Mouse (Mus musculus): ENCODE results near the gene Spef1. TPM values are rescaled to one million over a fixed set of nuclear protein-coding genes. Genes with fewer than 3 reads are reported as not detected.

Spef1 gene
- polyA plus RNA-seq, 1 experiment from 2014 or later: 9.4 TPM

DNA sequence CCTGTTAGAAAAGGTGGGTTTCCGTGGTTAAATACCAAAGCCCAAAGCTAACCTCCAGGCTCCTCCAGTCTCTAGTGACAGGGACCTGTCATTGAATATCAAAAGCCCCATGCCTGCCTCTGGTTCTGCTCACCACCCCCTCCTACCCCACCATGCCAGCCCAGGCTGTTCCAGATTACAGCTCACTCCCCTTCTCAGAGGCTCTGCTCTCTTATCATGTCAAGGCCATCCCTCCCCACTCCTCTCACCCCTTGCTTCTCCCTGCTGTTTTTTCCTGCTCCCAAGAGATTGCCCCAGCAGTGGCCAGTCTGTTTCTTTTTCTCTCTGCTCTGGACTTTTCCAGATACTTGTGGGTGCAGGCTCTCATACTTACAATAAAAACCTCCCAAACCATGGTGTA is 36.5 kb upstream of the Spef1 start:
- no peak overlapping the region for H3K4me3 ChIP-seq (ENCODE audit: low read depth, low read length)
- H3K9me3 ChIP-seq (ENCODE audit: control insufficient read depth, low read length): no peaks in the 10 kb centered on the region
- no peak overlapping the region for H3K4me2 ChIP-seq (replicated peaks; ENCODE audit: low read depth, low read length)
- WGBS: 82% methylated on average over 1 of the region's 1 CpGs
- no peak overlapping the region for H3K9ac ChIP-seq (ENCODE audit: low read depth, low read length)
- no peak overlapping the region for H3K27ac ChIP-seq (ENCODE audit: low read depth, low read length)
- 0 out of 2 replicates have a peak, but pooled peaks cover 2% of the 10 kb centered on the region for H3K36me3 ChIP-seq (ENCODE audit: control insufficient read depth, insufficient read depth, low read length)
- H3K4me1 ChIP-seq (replicated peaks; ENCODE audit: control insufficient read depth, insufficient read depth, low read length): no peaks in the 10 kb centered on the region
- ATAC-seq (ENCODE audit: low FRiP score): no peak
- DNase-seq (ENCODE audit: low spot score): no peak
- no peaks in the 10 kb centered on the region for H3K27me3 ChIP-seq (ENCODE audit: control insufficient read depth, insufficient read depth, low read length)

DNA sequence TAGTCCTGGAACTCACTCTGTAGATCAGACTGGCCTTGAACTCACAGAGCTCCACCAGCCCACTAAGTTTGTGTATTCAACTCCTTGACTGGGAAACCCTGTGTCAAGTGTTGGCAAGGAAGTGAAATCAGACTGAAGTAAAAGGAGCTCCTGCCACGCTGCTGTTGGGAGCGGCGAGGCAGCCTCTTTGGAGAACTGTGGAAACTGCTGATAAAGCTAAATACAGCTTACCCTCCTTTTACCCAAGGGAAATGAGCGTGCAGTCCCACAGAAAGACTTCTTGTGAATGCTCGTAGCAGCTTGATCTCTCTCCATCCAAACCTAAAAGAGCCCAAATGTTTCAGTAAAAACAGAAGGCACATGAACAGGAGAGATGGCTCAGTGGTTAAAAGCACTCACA is 35.5 kb upstream of the Spef1 start:
- Histone ChIP-seq H3K27ac (ENCODE audit: low read depth, low read length) (no peak overlapping the region), H3K9me3 (ENCODE audit: control insufficient read depth, low read length) (no peaks in the 10 kb centered on the region), H3K36me3 (ENCODE audit: control insufficient read depth, insufficient read depth, low read length) (0 out of 2 replicates have a peak, but pooled peaks cover 2% of the 10 kb centered on the region), H3K4me3 (ENCODE audit: low read depth, low read length) (no peak overlapping the region), H3K9ac (ENCODE audit: low read depth, low read length) (no peak overlapping the region), H3K4me2 (replicated peaks; ENCODE audit: low read depth, low read length) (no peak overlapping the region), H3K4me1 (replicated peaks; ENCODE audit: control insufficient read depth, insufficient read depth, low read length) (no peaks in the 10 kb centered on the region), H3K27me3 (ENCODE audit: control insufficient read depth, insufficient read depth, low read length) (no peaks in the 10 kb centered on the region)
- DNase-seq (ENCODE audit: low spot score) (no peak), ATAC-seq (ENCODE audit: low FRiP score) (no peak)
- WGBS: 69% methylated on average over 5 of the region's 5 CpGs

DNA sequence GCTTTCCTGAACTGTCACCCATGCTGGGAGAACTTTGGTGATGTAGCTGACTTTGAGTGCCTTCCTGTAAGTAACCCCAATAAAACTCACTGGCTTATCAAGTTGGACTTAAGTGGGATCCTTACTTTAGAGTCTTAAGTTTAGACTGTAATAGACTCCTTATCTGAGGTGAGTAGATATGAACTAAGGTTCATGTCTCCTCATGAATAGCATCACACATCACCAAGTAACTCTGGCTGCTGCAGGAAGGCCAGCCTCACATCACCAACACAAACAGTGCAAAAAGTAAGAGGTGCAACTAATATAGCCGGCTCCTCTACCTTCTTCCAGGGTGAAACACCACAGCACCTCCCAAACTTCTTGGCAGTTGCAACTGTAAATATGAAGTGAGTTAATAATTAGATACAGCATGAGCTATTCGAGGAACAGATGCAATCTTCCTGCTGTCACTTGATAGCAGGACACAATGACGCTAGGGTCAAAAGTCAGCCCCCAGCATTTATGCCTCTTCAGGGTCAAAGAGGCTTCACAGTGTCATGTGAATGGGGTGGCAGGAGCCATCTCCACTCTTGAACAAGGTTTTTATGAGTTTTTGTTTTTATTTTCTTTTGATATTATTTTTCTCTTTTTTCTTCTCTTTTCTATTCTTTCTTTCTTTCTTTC is 34.9 kb upstream of the Spef1 start:
- no peak for DNase-seq (ENCODE audit: low spot score)
- H3K4me2 ChIP-seq (replicated peaks; ENCODE audit: low read depth, low read length): no peak overlapping the region
- no peak for ATAC-seq (ENCODE audit: low FRiP score)
- WGBS: 69% methylated on average over 3 of the region's 3 CpGs
- H3K9me3 ChIP-seq (ENCODE audit: control insufficient read depth, low read length): no peaks in the 10 kb centered on the region
- H3K4me1 ChIP-seq (replicated peaks; ENCODE audit: control insufficient read depth, insufficient read depth, low read length): no peaks in the 10 kb centered on the region
- H3K27me3 ChIP-seq (ENCODE audit: control insufficient read depth, insufficient read depth, low read length): no peaks in the 10 kb centered on the region
- no peak overlapping the region for H3K4me3 ChIP-seq (ENCODE audit: low read depth, low read length)
- H3K27ac ChIP-seq (ENCODE audit: low read depth, low read length): no peak overlapping the region
- H3K9ac ChIP-seq (ENCODE audit: low read depth, low read length): no peak overlapping the region
- H3K36me3 ChIP-seq (ENCODE audit: control insufficient read depth, insufficient read depth, low read length): 0 out of 2 replicates have a peak, but pooled peaks cover under 1% of the 10 kb centered on the region

DNA sequence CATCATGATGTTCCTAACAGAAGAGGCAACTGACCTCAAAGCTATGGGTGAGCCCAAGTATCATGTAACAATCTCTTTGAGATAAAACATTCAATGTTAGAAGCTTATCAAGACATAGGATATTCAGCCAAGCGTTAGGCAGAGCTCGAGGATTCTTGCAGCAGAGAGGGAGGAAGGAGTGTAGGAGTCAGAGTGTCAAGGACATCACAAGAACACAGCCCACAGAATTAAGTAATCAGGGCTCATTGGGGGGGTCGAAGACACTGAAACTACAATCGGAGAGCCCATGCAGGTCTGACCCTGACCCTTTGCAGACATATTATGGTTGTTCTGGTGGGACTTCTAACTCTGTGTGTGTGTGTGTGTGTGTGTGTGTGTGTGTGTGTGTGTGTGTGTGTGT is 32.9 kb upstream of the Spef1 start:
- Histone ChIP-seq H3K4me2 (replicated peaks; ENCODE audit: low read depth, low read length) (no peak overlapping the region), H3K9ac (ENCODE audit: low read depth, low read length) (no peak overlapping the region), H3K27ac (ENCODE audit: low read depth, low read length) (no peak overlapping the region), H3K9me3 (ENCODE audit: control insufficient read depth, low read length) (no peaks in the 10 kb centered on the region), H3K4me3 (ENCODE audit: low read depth, low read length) (no peak overlapping the region), H3K36me3 (ENCODE audit: control insufficient read depth, insufficient read depth, low read length) (no peaks in the 10 kb centered on the region), H3K27me3 (ENCODE audit: control insufficient read depth, insufficient read depth, low read length) (no peaks in the 10 kb centered on the region), H3K4me1 (replicated peaks; ENCODE audit: control insufficient read depth, insufficient read depth, low read length) (no peaks in the 10 kb centered on the region)
- ATAC-seq (ENCODE audit: low FRiP score) (no peak), DNase-seq (ENCODE audit: low spot score) (no peak)
- WGBS: 83% methylated on average over 4 of the region's 4 CpGs

DNA sequence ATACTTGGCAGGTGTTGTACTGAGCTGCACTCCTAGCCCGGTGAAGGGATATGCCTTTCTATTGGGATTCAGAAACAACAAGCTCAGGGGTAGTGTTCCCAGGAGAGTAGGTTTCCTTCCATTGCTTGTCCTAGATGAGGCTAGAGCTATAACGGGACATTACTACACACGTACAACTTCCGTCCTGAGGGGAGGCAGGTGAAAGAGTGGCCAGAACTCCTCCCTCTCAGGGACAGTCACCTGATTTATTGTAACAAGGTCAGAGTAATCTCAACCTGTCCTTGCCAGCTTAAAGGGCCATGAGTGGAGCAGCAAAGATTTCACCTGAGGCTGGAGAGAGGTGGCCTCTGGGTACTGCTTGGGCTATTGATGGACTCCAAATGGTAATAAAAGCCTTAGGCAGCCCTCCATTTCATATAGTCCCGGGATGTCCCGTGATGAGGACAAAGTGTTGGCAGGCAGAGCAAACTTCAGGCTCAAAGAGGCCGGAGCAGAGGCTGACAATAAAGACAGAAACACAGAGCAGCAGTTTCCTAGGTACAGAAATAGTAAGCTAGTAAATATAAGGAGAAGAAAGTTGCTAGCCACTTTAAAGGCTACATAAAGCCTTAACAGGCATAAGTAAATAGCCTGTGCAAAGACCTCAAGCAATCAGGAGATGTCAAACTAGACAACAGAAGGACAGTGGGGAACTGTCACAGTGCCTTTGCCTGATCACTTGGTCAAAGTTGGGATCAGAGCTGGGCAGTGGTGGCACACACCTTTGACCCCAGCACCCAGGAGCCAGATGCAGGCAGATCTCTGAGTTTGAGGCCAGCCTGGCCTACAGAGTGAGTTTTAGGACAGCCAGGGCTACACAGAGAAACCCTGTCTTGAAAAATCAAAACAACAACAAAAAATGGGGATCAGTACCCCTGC is 29.1 kb upstream of the Spef1 start:
- no peak overlapping the region for H3K4me2 ChIP-seq (replicated peaks; ENCODE audit: low read depth, low read length)
- no peak overlapping the region for H3K4me3 ChIP-seq (ENCODE audit: low read depth, low read length)
- 88% methylated on average over 7 of the region's 7 CpGs for WGBS
- no peaks in the 10 kb centered on the region for H3K36me3 ChIP-seq (ENCODE audit: control insufficient read depth, insufficient read depth, low read length)
- no peaks in the 10 kb centered on the region for H3K27me3 ChIP-seq (ENCODE audit: control insufficient read depth, insufficient read depth, low read length)
- H3K9ac ChIP-seq (ENCODE audit: low read depth, low read length): no peak overlapping the region
- no peaks in the 10 kb centered on the region for H3K9me3 ChIP-seq (ENCODE audit: control insufficient read depth, low read length)
- ATAC-seq (ENCODE audit: low FRiP score) (no peak), DNase-seq (ENCODE audit: low spot score) (no peak)
- H3K27ac ChIP-seq (ENCODE audit: low read depth, low read length): no peak overlapping the region
- H3K4me1 ChIP-seq (replicated peaks; ENCODE audit: control insufficient read depth, insufficient read depth, low read length): 0 out of 2 replicates have a peak, but pooled peaks cover under 1% of the 10 kb centered on the region

DNA sequence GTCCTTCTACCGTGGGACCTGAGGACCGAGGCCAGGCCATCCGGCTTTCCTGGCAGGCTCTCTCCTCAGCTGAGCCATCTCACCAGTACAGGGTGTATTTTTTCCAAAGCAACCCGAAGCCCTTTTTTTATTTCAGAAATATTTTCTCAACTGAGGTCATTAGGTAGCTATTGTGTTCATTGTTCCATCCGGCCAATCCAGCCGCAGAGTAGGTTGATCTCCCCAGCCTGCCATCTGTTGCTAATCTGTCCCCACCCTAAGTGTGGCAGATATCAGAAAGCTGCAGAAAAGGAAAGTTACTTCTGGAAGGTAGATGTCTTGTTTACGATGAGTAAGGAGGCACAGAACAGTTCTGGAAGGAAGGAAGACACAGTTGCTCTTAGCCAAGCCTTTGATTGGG is 26.7 kb upstream of the Spef1 start:
- Histone ChIP-seq H3K27me3 (ENCODE audit: control insufficient read depth, insufficient read depth, low read length) (no peaks in the 10 kb centered on the region), H3K27ac (ENCODE audit: low read depth, low read length) (no peak overlapping the region), H3K4me1 (replicated peaks; ENCODE audit: control insufficient read depth, insufficient read depth, low read length) (0 out of 2 replicates have a peak, but pooled peaks cover 4% of the 10 kb centered on the region), H3K36me3 (ENCODE audit: control insufficient read depth, insufficient read depth, low read length) (no peaks in the 10 kb centered on the region), H3K9ac (ENCODE audit: low read depth, low read length) (no peak overlapping the region), H3K4me2 (replicated peaks; ENCODE audit: low read depth, low read length) (no peak overlapping the region), H3K4me3 (ENCODE audit: low read depth, low read length) (no peak overlapping the region), H3K9me3 (ENCODE audit: control insufficient read depth, low read length) (no peaks in the 10 kb centered on the region)
- ATAC-seq (ENCODE audit: low FRiP score) (no peak), DNase-seq (ENCODE audit: low spot score) (no peak)
- WGBS: 88% methylated on average over 7 of the region's 7 CpGs

DNA sequence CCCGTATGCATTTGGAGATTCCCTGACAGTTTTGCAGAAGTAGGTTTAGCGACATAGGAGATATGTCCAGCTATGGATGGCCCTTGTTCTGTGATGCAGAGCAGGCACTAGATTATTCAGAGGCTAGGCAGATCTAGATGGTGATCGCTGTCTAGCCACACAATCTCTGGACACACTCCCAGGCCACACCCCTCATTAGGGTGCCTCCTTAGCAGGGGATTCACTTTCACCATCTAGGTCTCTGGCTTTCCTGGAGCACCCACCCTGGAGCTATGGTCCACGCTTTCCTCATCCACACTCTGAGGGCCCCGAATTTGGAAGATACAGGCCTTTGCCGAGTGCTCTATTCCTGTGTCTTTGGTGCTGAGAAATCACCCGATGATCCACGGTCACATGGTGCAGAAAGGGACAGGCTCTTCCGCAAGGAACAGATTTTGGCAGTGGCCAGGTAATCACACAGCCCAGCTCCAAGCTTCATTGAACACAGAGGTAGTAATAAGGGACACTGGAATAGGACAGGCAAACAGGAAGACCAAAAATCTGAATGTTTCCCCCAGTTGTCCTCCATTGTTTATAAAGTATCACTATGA is 24.0 kb upstream of the Spef1 start:
- H3K36me3 ChIP-seq (ENCODE audit: control insufficient read depth, insufficient read depth, low read length): no peaks in the 10 kb centered on the region
- H3K4me2 ChIP-seq (replicated peaks; ENCODE audit: low read depth, low read length): peak overlapping the region; percentile 42
- DNase-seq (ENCODE audit: low spot score): no peak
- H3K27ac ChIP-seq (ENCODE audit: low read depth, low read length): no peak overlapping the region
- 0 out of 2 replicates have a peak, but pooled peaks cover 4% of the 10 kb centered on the region for H3K4me1 ChIP-seq (replicated peaks; ENCODE audit: control insufficient read depth, insufficient read depth, low read length)
- H3K27me3 ChIP-seq (ENCODE audit: control insufficient read depth, insufficient read depth, low read length): no peaks in the 10 kb centered on the region
- no peaks in the 10 kb centered on the region for H3K9me3 ChIP-seq (ENCODE audit: control insufficient read depth, low read length)
- no peak for ATAC-seq (ENCODE audit: low FRiP score)
- peak overlapping the region; percentile 45 for H3K9ac ChIP-seq (ENCODE audit: low read depth, low read length)
- 72% methylated on average over 9 of the region's 9 CpGs for WGBS
- H3K4me3 ChIP-seq (ENCODE audit: low read depth, low read length): peak overlapping the region; percentile 51

DNA sequence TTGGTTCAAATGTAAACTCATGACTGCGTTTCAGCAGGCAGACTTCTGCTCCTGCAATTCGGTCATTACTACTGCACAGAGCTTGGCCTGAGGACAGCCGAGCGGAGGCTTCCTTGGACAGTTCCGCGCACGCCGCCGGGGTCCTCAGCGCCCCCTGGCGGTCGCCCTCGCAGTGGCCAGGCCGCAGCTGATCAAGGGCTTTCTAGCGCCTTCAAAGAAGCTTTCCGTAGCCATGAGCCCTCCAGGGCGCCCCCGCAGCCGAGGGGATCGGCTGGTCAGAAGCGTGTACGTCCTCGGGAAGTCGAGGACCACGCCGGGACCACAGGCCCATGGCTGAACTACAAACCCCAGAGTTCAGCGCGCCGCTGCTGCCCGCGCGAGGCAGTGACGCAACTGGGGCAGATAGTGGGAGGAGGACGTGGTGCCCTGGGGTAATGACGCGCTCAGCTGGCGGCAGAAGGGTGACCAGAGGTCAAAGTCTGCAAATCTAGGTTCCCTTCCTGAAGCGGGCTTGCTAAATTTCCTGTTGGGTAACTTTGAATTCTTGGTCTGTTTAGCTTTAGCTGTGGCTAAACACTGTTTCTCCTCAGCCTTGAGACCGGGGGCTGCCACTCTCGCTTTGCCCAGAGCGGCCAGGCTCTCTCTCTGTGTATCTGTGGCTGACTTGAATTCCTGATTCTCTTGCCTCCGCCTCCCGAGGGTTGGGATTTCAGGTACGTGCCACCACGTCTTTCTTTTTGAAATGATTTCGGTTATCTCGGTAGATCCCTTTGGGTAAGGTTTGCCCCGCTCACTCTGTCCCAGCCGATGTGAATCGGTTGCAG is 23.1 kb upstream of the Spef1 start:
- H3K36me3 ChIP-seq (ENCODE audit: control insufficient read depth, insufficient read depth, low read length): no peaks in the 10 kb centered on the region
- peak overlapping the region; percentile 76; the same call in 1 of the 2 replicates for H3K27ac ChIP-seq (ENCODE audit: low read depth, low read length)
- 3% methylated on average over 50 of the region's 50 CpGs for WGBS
- H3K9me3 ChIP-seq (ENCODE audit: control insufficient read depth, low read length): no peaks in the 10 kb centered on the region
- no peaks in the 10 kb centered on the region for H3K27me3 ChIP-seq (ENCODE audit: control insufficient read depth, insufficient read depth, low read length)
- DNase-seq (ENCODE audit: low spot score): peak; percentile 95
- peak overlapping the region; percentile 51 for H3K4me3 ChIP-seq (ENCODE audit: low read depth, low read length)
- peak overlapping the region; percentile 45 for H3K9ac ChIP-seq (ENCODE audit: low read depth, low read length)
- H3K4me2 ChIP-seq (replicated peaks; ENCODE audit: low read depth, low read length): peak overlapping the region; percentile 42
- H3K4me1 ChIP-seq (replicated peaks; ENCODE audit: control insufficient read depth, insufficient read depth, low read length): 0 out of 2 replicates have a peak, but pooled peaks cover 4% of the 10 kb centered on the region
- ATAC-seq (ENCODE audit: low FRiP score): peak; percentile 97
